Mouse (Mus musculus) thymus, adult 2 months (tissue): ENCODE results near the gene Xirp1.

Source experiments
- CTCF ChIP-seq: fragments of 200-500 bp; IDR thresholded peaks from 2 replicates; pipeline ENCODE4 v1.5.1; 2012; ENCODE audit warnings: mild to moderate bottlenecking, control low read depth, low read length, moderate library complexity, borderline replicate concordance; ENCODE audit not compliant: control insufficient read depth, poor library complexity, insufficient read depth; ENCODE audit errors: extremely low read depth
- POLR2A ChIP-seq: fragments of 200-500 bp; IDR thresholded peaks from 2 replicates; pipeline ENCODE4 v1.6.1; 2012; ENCODE audit warnings: mild to moderate bottlenecking, low read length, control low read depth, moderate library complexity; ENCODE audit not compliant: control insufficient read depth, poor library complexity, insufficient read depth; ENCODE audit errors: extremely low read depth

GRCm38 (mm10) chr9:120020285-120020890 lies 3.0 kb downstream of the Xirp1 start:
- no peak for TF ChIP-seq POLR2A
- no peak for TF ChIP-seq CTCF
